Mouse (Mus musculus) heart, postnatal 0 days (tissue): ENCODE data around the gene Pid1. TPM values are rescaled to one million over a fixed set of nuclear protein-coding genes. Genes with fewer than 3 reads are reported as not detected.
"Not testable (repeated sequence)": the region's sequence is repeated elsewhere in the genome, so short reads cannot be mapped to it uniquely, and the experiment has no call there.

Source experiments
- ATAC-seq: fragments of 200-750 bp; cut with Nextera tagmentation; 2 replicates; pipeline ENCODE4 v1.8.0; 2017; ENCODE audit warnings: low read depth, moderate number of reproducible peaks, moderate library complexity; ENCODE audit not compliant: insufficient read depth
- DNase-seq: peaks from one replicate; pipeline ENCODE4 v3.0.0-alpha.2; 2016; ENCODE audit warnings: low spot score
- H3K27ac ChIP-seq: fragments of 300-500 bp; sonication (generic); 2 replicates; pipeline ENCODE4 v1.5.1; 2014; ENCODE audit warnings: low read depth, mild to moderate bottlenecking
- H3K27me3 ChIP-seq: fragments of 300-500 bp; sonication (generic); 2 replicates; pipeline ENCODE4 v1.6.1; 2014; ENCODE audit warnings: low read length, mixed read lengths; ENCODE audit not compliant: control insufficient read depth, insufficient read depth
- H3K36me3 ChIP-seq: fragments of 300-500 bp; sonication (generic); replicated peaks from 2 replicates; pipeline ENCODE4 v1.6.1; 2014; ENCODE audit warnings: low read length, mixed read lengths; ENCODE audit not compliant: control insufficient read depth, insufficient read depth
- H3K4me1 ChIP-seq: fragments of 300-500 bp; sonication (generic); 2 replicates; pipeline ENCODE4 v1.6.1; 2014; ENCODE audit warnings: antibody characterized with exemption; ENCODE audit not compliant: control insufficient read depth, insufficient read depth
- H3K4me2 ChIP-seq: fragments of 300-500 bp; sonication (generic); 2 replicates; pipeline ENCODE4 v1.6.1; 2014; ENCODE audit warnings: low read depth, mild to moderate bottlenecking, low read length, moderate library complexity
- H3K4me3 ChIP-seq: fragments of 300-500 bp; sonication (generic); 2 replicates; pipeline ENCODE4 v1.5.1; 2014; ENCODE audit warnings: low read depth, low read length
- H3K9ac ChIP-seq: fragments of 300-500 bp; sonication (generic); replicated peaks from 2 replicates; pipeline ENCODE4 v1.6.1; 2014; ENCODE audit warnings: low read depth, low read length, mixed read lengths
- H3K9me3 ChIP-seq: fragments of 300-500 bp; sonication (generic); replicated peaks from 2 replicates; pipeline ENCODE4 v1.6.1; 2016; ENCODE audit warnings: low read length; ENCODE audit not compliant: control insufficient read depth
- CTCF ChIP-seq: IDR thresholded peaks from 2 replicates; pipeline ENCODE4 v1.5.1; 2016; ENCODE audit warnings: antibody characterized with exemption, control low read depth, low read depth
- EP300 ChIP-seq: IDR thresholded peaks from 2 replicates; pipeline ENCODE4 v1.6.1; 2016; ENCODE audit warnings: antibody characterized with exemption, low read depth
- WGBS: fragments of 180-500 bp; shearing (Covaris S2); extraction: QIAGEN DNeasy Blood & Tissue Kit; methylation state at CpG from one replicate; pipeline ENCODE4 v1.1.7; 2014; 5-methylcytosine and 5-hydroxymethylcytosine counted together
- polyA plus RNA-seq: library from polyadenylated mRNA; unstranded; fragments of >200 nt; fragmentation: Nextera tagmentation; extraction: Ambion mirVana; gene quantifications from 2 replicates; pipeline ENCODE4 v1.2.1, GENCODE M21; 2015
- total RNA-seq: library from RNA; depleted of rRNA; stranded (reverse); fragments of >200 nt; gene quantifications from 2 replicates; pipeline ENCODE4 v1.2.3, GENCODE M21; 2014; ENCODE audit warnings: low replicate concordance

The Pid1 gene
- total and polyA plus RNA-seq, 2 experiments from 2014 or later: 4.0 to 6.6 TPM

DNA sequence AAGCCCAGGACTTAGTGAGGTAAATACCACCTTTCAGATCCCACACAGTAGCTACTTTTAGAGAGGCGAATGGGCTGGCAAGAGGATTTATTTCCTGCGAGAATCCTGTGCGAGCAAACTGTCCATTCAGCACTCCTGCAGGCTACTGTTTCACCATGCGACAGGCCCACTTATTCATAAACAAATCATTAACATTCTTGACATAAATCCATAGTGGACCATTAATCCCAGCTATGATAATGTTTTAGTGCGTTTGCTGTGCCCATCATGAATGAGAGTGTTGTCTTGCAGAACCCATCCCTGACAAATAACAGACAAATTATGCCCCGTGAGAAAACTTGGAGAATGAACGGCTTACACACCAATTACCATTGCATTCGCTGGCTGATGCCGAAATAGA, 152.5 kb downstream of the Pid1 start:
- ATAC-seq: no peak
- H3K4me2 ChIP-seq: no peak overlapping the region
- TF ChIP-seq EP300 (no peak), CTCF (no peak)
- no peaks in the 10 kb centered on the region for H3K4me1 ChIP-seq
- H3K27me3 ChIP-seq: no peaks in the 10 kb centered on the region
- no peaks in the 10 kb centered on the region for H3K9me3 ChIP-seq
- no peak overlapping the region for H3K27ac ChIP-seq
- 71% methylated on average over 9 of the region's 9 CpGs for WGBS
- no peak for DNase-seq
- H3K4me3 ChIP-seq: no peak overlapping the region
- H3K9ac ChIP-seq: no peak overlapping the region
- H3K36me3 ChIP-seq: no peaks in the 10 kb centered on the region

DNA sequence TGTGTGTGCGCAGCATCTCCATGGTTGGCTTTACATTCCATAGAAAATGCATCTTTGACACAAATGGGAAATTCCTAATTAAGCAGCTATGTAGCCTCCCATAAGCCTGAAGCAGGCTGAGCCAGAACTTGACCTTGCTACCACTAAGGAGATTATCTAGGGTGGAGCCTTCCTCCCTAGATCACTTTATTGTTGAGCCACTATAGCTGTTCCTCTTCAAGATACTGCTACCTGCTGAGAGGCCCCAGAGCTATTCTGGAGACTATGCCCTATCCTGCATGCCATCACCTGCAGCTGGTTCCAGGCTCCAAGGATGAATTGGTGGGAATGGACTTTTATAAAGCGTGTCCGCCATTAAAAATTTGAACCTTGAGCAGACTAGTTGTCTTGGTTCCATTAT, 158.2 kb downstream of the Pid1 start:
- not testable (repeated sequence) for ATAC-seq, H3K4me3 ChIP-seq, H3K27ac ChIP-seq, H3K4me1 ChIP-seq, DNase-seq, H3K27me3 ChIP-seq, H3K9ac ChIP-seq, H3K36me3 ChIP-seq, H3K9me3 ChIP-seq, H3K4me2 ChIP-seq
- WGBS: 95% methylated on average over 3 of the region's 3 CpGs

DNA sequence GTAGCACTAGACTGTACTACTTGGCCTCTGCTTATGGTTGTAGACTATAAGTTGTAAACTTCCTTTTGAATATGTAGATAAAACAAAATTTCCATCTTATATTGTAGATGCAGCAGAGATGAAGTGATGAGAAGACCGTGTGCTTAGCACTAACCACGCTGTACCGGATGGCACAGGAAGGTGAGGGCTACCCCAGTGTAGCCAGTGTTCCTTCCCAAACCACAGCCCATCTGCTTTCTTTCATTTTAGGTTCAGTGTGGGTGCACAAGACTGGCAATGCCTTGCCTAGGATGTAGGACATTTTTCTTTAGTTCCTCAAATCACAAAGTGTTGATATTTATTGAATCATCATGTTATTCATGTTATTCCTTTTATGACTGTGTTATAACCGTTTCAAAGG, 160.5 kb downstream of the Pid1 start:
- Histone ChIP-seq H3K4me3 (no peak overlapping the region), H3K9me3 (no peaks in the 10 kb centered on the region), H3K4me2 (no peak overlapping the region), H3K36me3 (no peaks in the 10 kb centered on the region), H3K4me1 (no peaks in the 10 kb centered on the region), H3K27ac (no peak overlapping the region), H3K9ac (no peak overlapping the region), H3K27me3 (no peaks in the 10 kb centered on the region)
- TF ChIP-seq EP300 (no peak), CTCF (no peak)
- DNase-seq (no peak), ATAC-seq (no peak)
- 78% methylated on average over 4 of the region's 4 CpGs for WGBS

GRCm38 (mm10) chr1:84199890-84200289, 164.1 kb downstream of the Pid1 start:
- Histone ChIP-seq H3K36me3 (no peaks in the 10 kb centered on the region), H3K4me2 (no peak overlapping the region), H3K27ac (no peak overlapping the region), H3K9ac (no peak overlapping the region), H3K4me3 (no peak overlapping the region), H3K4me1 (no peaks in the 10 kb centered on the region), H3K9me3 (no peaks in the 10 kb centered on the region), H3K27me3 (no peaks in the 10 kb centered on the region)
- TF ChIP-seq CTCF (no peak), EP300 (no peak)
- no peak for ATAC-seq
- 42% methylated on average over 2 of the region's 2 CpGs for WGBS
- no peak for DNase-seq

GRCm38 (mm10) chr1:84198887-84199286, 165.1 kb downstream of the Pid1 start:
- Histone ChIP-seq H3K9me3 (no peaks in the 10 kb centered on the region), H3K9ac (no peak overlapping the region), H3K4me2 (no peak overlapping the region), H3K4me1 (no peaks in the 10 kb centered on the region), H3K27ac (no peak overlapping the region), H3K4me3 (no peak overlapping the region), H3K27me3 (no peaks in the 10 kb centered on the region), H3K36me3 (no peaks in the 10 kb centered on the region)
- no peak for DNase-seq
- WGBS: 79% methylated on average over 2 of the region's 2 CpGs
- TF ChIP-seq CTCF: no peak
- no peak for ATAC-seq

- no peak overlapping the region for H3K4me2 ChIP-seq
- ATAC-seq (no peak), DNase-seq (no peak)
- no peaks in the 10 kb centered on the region for H3K36me3 ChIP-seq
- no peaks in the 10 kb centered on the region for H3K4me1 ChIP-seq
- no peaks in the 10 kb centered on the region for H3K9me3 ChIP-seq
- H3K27ac ChIP-seq: no peak overlapping the region
- TF ChIP-seq CTCF (no peak), EP300 (no peak)
- H3K9ac ChIP-seq: no peak overlapping the region
- no peaks in the 10 kb centered on the region for H3K27me3 ChIP-seq
- no peak overlapping the region for H3K4me3 ChIP-seq
These were observed 171.8 kb downstream of the Pid1 start for GRCm38 (mm10) chr1:84192167-84192566.
